Mouse (Mus musculus) small intestine, adult 2 months (tissue): Measurements from ENCODE around the gene Ppp1r12a.

Experiments
- CTCF ChIP-seq: fragments of 200-500 bp; IDR thresholded peaks from 2 replicates; pipeline ENCODE4 v1.5.1; 2012; ENCODE audit warnings: low read depth, mild to moderate bottlenecking, control low read depth, inconsistent platforms, low read length, moderate library complexity, mixed read lengths; ENCODE audit not compliant: insufficient replicate concordance, insufficient read length; ENCODE audit errors: extremely low read depth
- POLR2A ChIP-seq: fragments of 200-500 bp; IDR thresholded peaks from 2 replicates; pipeline ENCODE4 v1.6.1; 2012; ENCODE audit warnings: low read depth, mild to moderate bottlenecking, control low read depth, inconsistent platforms, low read length, moderate library complexity

GRCm38 (mm10) chr10:108290046-108290445, 128.1 kb downstream of the Ppp1r12a start:
- TF ChIP-seq CTCF, result no peak
- no peak for TF ChIP-seq POLR2A
